Mouse (Mus musculus): Measurements from ENCODE around the gene Trim26. TPM values are rescaled to one million over a fixed set of nuclear protein-coding genes. Genes with fewer than 3 reads are reported as not detected.
A peak's percentile ranks its signal among the peaks of the same experiment; 100 is the strongest.
"Not testable (repeated sequence)": the region's sequence is repeated elsewhere in the genome, so short reads cannot be mapped to it uniquely, and the experiment has no call there.

The Trim26 gene
- polyA plus RNA-seq, 1 experiment from 2014 or later: 36.0 TPM

GRCm38 (mm10) chr17:36869955-36870810 is 33.2 kb downstream of the Trim26 start:
- Histone ChIP-seq H3K9ac (replicated peaks; ENCODE audit: low read length) (no peak overlapping the region), H3K4me3 (ENCODE audit: low read depth, low read length) (no peak overlapping the region), H3K9me3 (replicated peaks; ENCODE audit: control insufficient read depth, low read length) (no peaks in the 10 kb centered on the region), H3K4me2 (ENCODE audit: low read depth, low read length) (no peak overlapping the region), H3K4me1 (ENCODE audit: control insufficient read depth, insufficient read depth, low read length) (no peaks in the 10 kb centered on the region; the same call in 1 of the 2 replicates), H3K27ac (replicated peaks; ENCODE audit: low read depth, low read length) (no peak overlapping the region), H3K27me3 (ENCODE audit: control insufficient read depth, insufficient read depth, low read length) (peaks cover 9% of the 10 kb centered on the region), H3K36me3 (replicated peaks; ENCODE audit: control insufficient read depth, insufficient read depth, low read depth, low read length) (no peaks in the 10 kb centered on the region)
- DNase-seq (ENCODE audit: low spot score) (no peak), ATAC-seq (replicated peaks; ENCODE audit: insufficient number of reproducible peaks, low FRiP score, low TSS enrichment, low read depth) (no peak)
- WGBS: 77% methylated on average over 25 of the region's 25 CpGs

DNA sequence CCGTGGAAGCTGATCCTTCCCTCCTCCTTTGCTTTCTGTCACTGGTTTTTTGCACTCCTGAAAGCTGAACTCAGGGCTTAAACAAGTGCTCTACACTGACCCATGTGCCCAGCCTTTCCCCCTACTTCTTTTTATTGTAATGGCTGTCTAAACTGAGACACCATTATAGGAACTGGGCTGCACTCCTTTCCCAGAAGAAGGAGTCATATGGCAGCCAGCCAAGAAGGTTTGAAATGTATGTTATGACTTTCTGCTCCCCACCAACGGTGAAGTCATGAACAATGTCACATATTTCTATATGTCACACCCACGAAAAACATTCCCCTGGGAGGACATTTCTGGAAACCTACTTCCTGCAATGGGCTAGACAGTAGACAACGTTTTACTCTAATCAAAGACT is 37.7 kb downstream of the Trim26 start:
- no peaks in the 10 kb centered on the region for H3K36me3 ChIP-seq (replicated peaks; ENCODE audit: control insufficient read depth, insufficient read depth, low read depth, low read length)
- ATAC-seq (replicated peaks; ENCODE audit: insufficient number of reproducible peaks, low FRiP score, low TSS enrichment, low read depth): no peak
- no peaks in the 10 kb centered on the region for H3K9me3 ChIP-seq (replicated peaks; ENCODE audit: control insufficient read depth, low read length)
- no peak overlapping the region for H3K27ac ChIP-seq (replicated peaks; ENCODE audit: low read depth, low read length)
- H3K4me3 ChIP-seq (ENCODE audit: low read depth, low read length): no peak overlapping the region
- WGBS: 62% methylated on average over 4 of the region's 4 CpGs
- H3K27me3 ChIP-seq (ENCODE audit: control insufficient read depth, insufficient read depth, low read length): no peaks in the 10 kb centered on the region
- DNase-seq (ENCODE audit: low spot score): no peak
- no peak overlapping the region for H3K4me2 ChIP-seq (ENCODE audit: low read depth, low read length)
- no peaks in the 10 kb centered on the region for H3K4me1 ChIP-seq (ENCODE audit: control insufficient read depth, insufficient read depth, low read length)
- no peak overlapping the region for H3K9ac ChIP-seq (replicated peaks; ENCODE audit: low read length)

GRCm38 (mm10) chr17:36883350-36883749 is 46.4 kb downstream of the Trim26 start:
- Histone ChIP-seq H3K4me3 (ENCODE audit: low read depth, low read length) (no peak overlapping the region), H3K9ac (replicated peaks; ENCODE audit: low read length) (no peak overlapping the region), H3K27ac (replicated peaks; ENCODE audit: low read depth, low read length) (no peak overlapping the region), H3K4me2 (ENCODE audit: low read depth, low read length) (no peak overlapping the region), H3K27me3 (ENCODE audit: control insufficient read depth, insufficient read depth, low read length) (no peaks in the 10 kb centered on the region), H3K4me1 (ENCODE audit: control insufficient read depth, insufficient read depth, low read length) (no peaks in the 10 kb centered on the region), H3K9me3 (replicated peaks; ENCODE audit: control insufficient read depth, low read length) (no peaks in the 10 kb centered on the region), H3K36me3 (replicated peaks; ENCODE audit: control insufficient read depth, insufficient read depth, low read depth, low read length) (no peaks in the 10 kb centered on the region)
- 81% methylated on average over 2 of the region's 2 CpGs for WGBS
- DNase-seq (ENCODE audit: low spot score) (no peak), ATAC-seq (replicated peaks; ENCODE audit: insufficient number of reproducible peaks, low FRiP score, low TSS enrichment, low read depth) (no peak)

DNA sequence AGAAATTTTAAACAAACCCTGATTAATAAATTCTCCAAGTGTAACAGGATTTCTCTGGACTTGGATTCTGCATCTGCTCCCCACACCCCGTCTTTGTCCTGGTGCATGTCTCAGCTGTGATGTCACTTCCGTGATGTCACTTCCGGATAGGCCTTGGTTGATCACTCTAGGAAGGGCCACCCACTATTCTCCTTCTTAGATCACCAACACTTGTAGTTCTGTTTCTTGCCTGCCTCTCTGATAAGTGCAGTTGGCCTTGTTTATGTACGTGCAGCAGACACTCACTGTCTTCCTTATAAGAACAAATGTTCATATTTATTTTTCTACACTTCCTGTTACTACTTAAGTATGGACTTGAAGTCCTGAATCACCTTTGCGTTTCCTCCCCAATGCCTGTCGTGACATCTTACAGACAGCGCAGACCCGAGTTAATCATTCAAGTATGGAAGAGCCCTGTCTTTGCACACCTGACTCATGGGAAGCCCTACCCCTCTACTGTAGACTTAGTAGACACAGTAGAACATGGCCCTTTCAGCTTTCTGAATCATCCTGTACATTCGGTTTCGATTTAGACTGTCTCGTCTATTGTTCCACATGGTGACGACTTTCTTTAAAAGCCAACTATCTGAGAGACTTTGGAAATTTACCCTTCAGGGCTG is 48.3 kb downstream of the Trim26 start:
- H3K27ac ChIP-seq (replicated peaks; ENCODE audit: low read depth, low read length): no peak overlapping the region
- 92% methylated on average over 12 of the region's 12 CpGs for WGBS
- no peak for ATAC-seq (replicated peaks; ENCODE audit: insufficient number of reproducible peaks, low FRiP score, low TSS enrichment, low read depth)

GRCm38 (mm10) chr17:36890073-36890903 is 53.4 kb downstream of the Trim26 start, which contains the start of gene Trim40:
Trim40 (minus strand) TSS chr17:36890123.
- Histone ChIP-seq H3K4me2 (ENCODE audit: low read depth, low read length) (no peak within 1 kb of the TSS), H3K27me3 (ENCODE audit: control insufficient read depth, insufficient read depth, low read length) (no peaks in the 10 kb centered on the region), H3K9ac (replicated peaks; ENCODE audit: low read length) (no peak within 1 kb of the TSS), H3K4me3 (ENCODE audit: low read depth, low read length) (no peak within 1 kb of the TSS), H3K27ac (replicated peaks; ENCODE audit: low read depth, low read length) (no peak within 1 kb of the TSS), H3K4me1 (ENCODE audit: control insufficient read depth, insufficient read depth, low read length) (no peaks in the 10 kb centered on the region), H3K9me3 (replicated peaks; ENCODE audit: control insufficient read depth, low read length) (no peaks in the 10 kb centered on the region), H3K36me3 (replicated peaks; ENCODE audit: control insufficient read depth, insufficient read depth, low read depth, low read length) (no peaks in the 10 kb centered on the region)
- ATAC-seq (replicated peaks; ENCODE audit: insufficient number of reproducible peaks, low FRiP score, low TSS enrichment, low read depth) (no peak), DNase-seq (ENCODE audit: low spot score) (no peak)
- WGBS: 85% methylated on average over 5 of the region's 5 CpGs

More for the DNA sequence above, 48.3 kb downstream of the Trim26 start:
- no peaks in the 10 kb centered on the region for H3K4me1 ChIP-seq (ENCODE audit: control insufficient read depth, insufficient read depth, low read length)
- no peaks in the 10 kb centered on the region for H3K27me3 ChIP-seq (ENCODE audit: control insufficient read depth, insufficient read depth, low read length)
- H3K9me3 ChIP-seq (replicated peaks; ENCODE audit: control insufficient read depth, low read length): no peaks in the 10 kb centered on the region
- no peak for DNase-seq (ENCODE audit: low spot score)
- H3K36me3 ChIP-seq (replicated peaks; ENCODE audit: control insufficient read depth, insufficient read depth, low read depth, low read length): no peaks in the 10 kb centered on the region
- no peak overlapping the region for H3K4me3 ChIP-seq (ENCODE audit: low read depth, low read length)
- no peak overlapping the region for H3K9ac ChIP-seq (replicated peaks; ENCODE audit: low read length)
- H3K4me2 ChIP-seq (ENCODE audit: low read depth, low read length): no peak overlapping the region

DNA sequence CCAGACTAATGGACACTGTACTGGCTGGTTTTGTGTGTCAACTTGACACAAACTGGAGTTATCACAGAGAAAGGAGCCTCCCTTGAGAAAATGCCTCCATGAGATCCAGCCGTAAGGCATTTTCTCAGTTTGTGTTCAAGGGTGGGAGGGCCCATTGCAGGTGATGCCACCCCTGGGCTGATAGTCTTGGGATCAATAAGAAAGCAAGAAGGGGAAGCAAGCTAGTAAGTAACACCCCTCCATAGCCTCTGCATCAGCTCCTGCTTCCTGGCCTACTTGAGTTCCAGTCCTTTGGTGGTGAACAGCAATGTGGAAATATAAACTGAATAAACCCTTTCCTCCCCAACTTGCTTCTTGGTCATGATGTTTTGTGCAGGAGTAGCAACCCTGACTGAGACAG is 54.6 kb downstream of the Trim26 start:
- not testable (repeated sequence) for H3K27me3 ChIP-seq (ENCODE audit: control insufficient read depth, insufficient read depth, low read length); H3K27ac ChIP-seq (replicated peaks; ENCODE audit: low read depth, low read length); ATAC-seq (replicated peaks; ENCODE audit: insufficient number of reproducible peaks, low FRiP score, low TSS enrichment, low read depth); DNase-seq (ENCODE audit: low spot score); H3K4me3 ChIP-seq (ENCODE audit: low read depth, low read length); H3K36me3 ChIP-seq (replicated peaks; ENCODE audit: control insufficient read depth, insufficient read depth, low read depth, low read length); H3K4me1 ChIP-seq (ENCODE audit: control insufficient read depth, insufficient read depth, low read length); H3K9ac ChIP-seq (replicated peaks; ENCODE audit: low read length); H3K4me2 ChIP-seq (ENCODE audit: low read depth, low read length); H3K9me3 ChIP-seq (replicated peaks; ENCODE audit: control insufficient read depth, low read length)
- 92% methylated on average over 1 of the region's 1 CpGs for WGBS

GRCm38 (mm10) chr17:36892362-36892761 is 55.4 kb downstream of the Trim26 start:
- 9% methylated on average over 2 of the region's 2 CpGs for WGBS
- DNase-seq (ENCODE audit: low spot score) (peak; percentile 51), ATAC-seq (replicated peaks; ENCODE audit: insufficient number of reproducible peaks, low FRiP score, low TSS enrichment, low read depth) (no peak)
- no peak overlapping the region for H3K27ac ChIP-seq (replicated peaks; ENCODE audit: low read depth, low read length)
- no peak overlapping the region for H3K9ac ChIP-seq (replicated peaks; ENCODE audit: low read length)
- H3K4me3 ChIP-seq (ENCODE audit: low read depth, low read length): no peak overlapping the region
- H3K4me1 ChIP-seq (ENCODE audit: control insufficient read depth, insufficient read depth, low read length): no peaks in the 10 kb centered on the region
- H3K36me3 ChIP-seq (replicated peaks; ENCODE audit: control insufficient read depth, insufficient read depth, low read depth, low read length): no peaks in the 10 kb centered on the region
- no peaks in the 10 kb centered on the region for H3K27me3 ChIP-seq (ENCODE audit: control insufficient read depth, insufficient read depth, low read length)
- no peak overlapping the region for H3K4me2 ChIP-seq (ENCODE audit: low read depth, low read length)
- no peaks in the 10 kb centered on the region for H3K9me3 ChIP-seq (replicated peaks; ENCODE audit: control insufficient read depth, low read length)
